Mouse (Mus musculus): ENCODE measurements around the gene Fahd2a. TPM values are rescaled to one million over a fixed set of nuclear protein-coding genes. Genes with fewer than 3 reads are reported as not detected.

Fahd2a gene
- polyA plus RNA-seq, 1 experiment from 2014 or later, result 35.1 TPM

DNA sequence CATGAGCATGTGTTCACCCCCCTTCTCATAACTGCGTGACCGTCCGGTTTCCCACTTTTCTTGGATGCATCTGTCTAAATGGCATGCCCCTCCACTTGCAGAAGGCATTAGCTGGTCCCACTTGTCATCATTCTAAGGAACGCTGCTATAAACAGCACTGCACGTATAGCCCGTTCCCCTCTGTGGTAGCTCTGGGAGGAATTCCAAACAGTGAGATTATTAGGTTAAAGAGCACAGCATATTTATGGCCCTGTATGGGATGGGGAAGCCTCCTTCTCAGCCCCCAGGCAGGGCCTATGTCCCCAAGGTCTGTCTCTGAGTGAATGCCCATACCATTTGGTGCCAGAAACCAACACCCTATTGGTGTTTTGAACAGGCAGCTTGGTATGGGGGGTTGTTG lies 33.2 kb downstream of the Fahd2a start:
- Histone ChIP-seq H3K4me1 (replicated peaks; ENCODE audit: control insufficient read depth, insufficient read depth, low read length) (no peaks in the 10 kb centered on the region), H3K9me3 (ENCODE audit: control insufficient read depth, low read length) (no peaks in the 10 kb centered on the region), H3K9ac (no peak overlapping the region), H3K4me3 (replicated peaks; ENCODE audit: low read length) (no peak overlapping the region), H3K27ac (no peak overlapping the region), H3K27me3 (ENCODE audit: control insufficient read depth, insufficient read depth, low read length) (no peaks in the 10 kb centered on the region), H3K36me3 (replicated peaks; ENCODE audit: control insufficient read depth, insufficient read depth) (no peaks in the 10 kb centered on the region), H3K4me2 (replicated peaks) (no peak overlapping the region)
- DNase-seq (ENCODE audit: low spot score), result no peak
- 84% methylated on average over 6 of the region's 6 CpGs for WGBS
- ATAC-seq (ENCODE audit: low FRiP score), result no peak

- DNase-seq (ENCODE audit: low spot score) (no peak), ATAC-seq (ENCODE audit: low FRiP score) (no peak)
- Histone ChIP-seq H3K4me3 (replicated peaks; ENCODE audit: low read length) (no peak overlapping the region), H3K4me1 (replicated peaks; ENCODE audit: control insufficient read depth, insufficient read depth, low read length) (no peaks in the 10 kb centered on the region), H3K27me3 (ENCODE audit: control insufficient read depth, insufficient read depth, low read length) (no peaks in the 10 kb centered on the region), H3K9me3 (ENCODE audit: control insufficient read depth, low read length) (no peaks in the 10 kb centered on the region), H3K4me2 (replicated peaks) (no peak overlapping the region), H3K36me3 (replicated peaks; ENCODE audit: control insufficient read depth, insufficient read depth) (no peaks in the 10 kb centered on the region), H3K9ac (no peak overlapping the region), H3K27ac (no peak overlapping the region)
- 93% methylated on average over 7 of the region's 7 CpGs for WGBS
Observed at GRCm38 (mm10) chr2:127398738-127399137, 45.6 kb downstream of the Fahd2a start.

DNA sequence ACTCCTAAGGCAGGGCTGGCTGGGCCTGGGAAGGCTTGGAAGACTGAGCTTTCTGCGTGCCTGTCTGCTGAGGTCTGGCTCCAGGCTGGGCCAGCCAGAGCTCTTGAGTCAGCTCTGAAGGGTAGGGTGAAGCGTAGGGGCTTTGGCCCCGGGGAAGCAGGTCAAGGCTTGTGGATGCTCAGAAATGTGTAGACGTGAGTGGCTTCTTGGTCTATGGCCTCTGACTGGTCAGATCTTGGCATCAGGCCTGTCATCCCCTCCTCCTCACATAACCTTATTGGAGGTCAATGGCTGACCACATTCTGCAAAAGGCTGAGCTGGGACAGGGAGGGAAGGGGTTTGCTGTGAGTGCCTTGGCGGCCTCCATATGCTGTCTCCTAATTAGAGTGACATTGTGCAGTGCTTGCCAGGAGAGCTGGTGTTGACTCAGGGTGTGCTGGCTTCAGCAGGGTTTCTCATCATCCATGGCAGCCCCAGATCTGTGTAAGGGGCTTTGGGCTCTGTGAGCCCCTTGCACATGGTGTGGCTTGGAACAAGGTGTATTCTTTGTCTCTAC lies 49.7 kb downstream of the Fahd2a start:
- no peaks in the 10 kb centered on the region for H3K36me3 ChIP-seq (replicated peaks; ENCODE audit: control insufficient read depth, insufficient read depth)
- WGBS, result 87% methylated on average over 5 of the region's 5 CpGs
- H3K9ac ChIP-seq, result no peak overlapping the region
- ATAC-seq (ENCODE audit: low FRiP score) (no peak), DNase-seq (ENCODE audit: low spot score) (no peak)
- H3K4me2 ChIP-seq (replicated peaks), result no peak overlapping the region
- H3K27me3 ChIP-seq (ENCODE audit: control insufficient read depth, insufficient read depth, low read length), result no peaks in the 10 kb centered on the region
- H3K4me3 ChIP-seq (replicated peaks; ENCODE audit: low read length), result no peak overlapping the region
- no peaks in the 10 kb centered on the region for H3K9me3 ChIP-seq (ENCODE audit: control insufficient read depth, low read length)
- no peak overlapping the region for H3K27ac ChIP-seq
- H3K4me1 ChIP-seq (replicated peaks; ENCODE audit: control insufficient read depth, insufficient read depth, low read length), result no peaks in the 10 kb centered on the region

GRCm38 (mm10) chr2:127391323-127391722 lies 53.0 kb downstream of the Fahd2a start:
- H3K4me1 ChIP-seq (replicated peaks; ENCODE audit: control insufficient read depth, insufficient read depth, low read length), result no peaks in the 10 kb centered on the region
- H3K36me3 ChIP-seq (replicated peaks; ENCODE audit: control insufficient read depth, insufficient read depth), result no peaks in the 10 kb centered on the region
- H3K4me2 ChIP-seq (replicated peaks), result no peak overlapping the region
- no peak overlapping the region for H3K4me3 ChIP-seq (replicated peaks; ENCODE audit: low read length)
- H3K27me3 ChIP-seq (ENCODE audit: control insufficient read depth, insufficient read depth, low read length), result no peaks in the 10 kb centered on the region
- 84% methylated on average over 3 of the region's 3 CpGs for WGBS
- no peak for ATAC-seq (ENCODE audit: low FRiP score)
- H3K9ac ChIP-seq, result no peak overlapping the region
- no peaks in the 10 kb centered on the region for H3K9me3 ChIP-seq (ENCODE audit: control insufficient read depth, low read length)
- H3K27ac ChIP-seq, result no peak overlapping the region
- DNase-seq (ENCODE audit: low spot score), result no peak

GRCm38 (mm10) chr2:127390846-127391245 lies 53.5 kb downstream of the Fahd2a start:
- WGBS, result 65% methylated on average over 4 of the region's 4 CpGs
- Histone ChIP-seq H3K27ac (no peak overlapping the region), H3K9ac (no peak overlapping the region), H3K4me1 (replicated peaks; ENCODE audit: control insufficient read depth, insufficient read depth, low read length) (no peaks in the 10 kb centered on the region), H3K4me3 (replicated peaks; ENCODE audit: low read length) (no peak overlapping the region), H3K9me3 (ENCODE audit: control insufficient read depth, low read length) (no peaks in the 10 kb centered on the region), H3K27me3 (ENCODE audit: control insufficient read depth, insufficient read depth, low read length) (no peaks in the 10 kb centered on the region), H3K36me3 (replicated peaks; ENCODE audit: control insufficient read depth, insufficient read depth) (no peaks in the 10 kb centered on the region), H3K4me2 (replicated peaks) (no peak overlapping the region)
- ATAC-seq (ENCODE audit: low FRiP score) (0 out of 2 replicates have a peak, but pooled peaks have one; percentile 37), DNase-seq (ENCODE audit: low spot score) (no peak)

GRCm38 (mm10) chr2:127390352-127390751 lies 54.0 kb downstream of the Fahd2a start:
- DNase-seq (ENCODE audit: low spot score) (no peak), ATAC-seq (ENCODE audit: low FRiP score) (no peak)
- no peak overlapping the region for H3K9ac ChIP-seq
- no peaks in the 10 kb centered on the region for H3K9me3 ChIP-seq (ENCODE audit: control insufficient read depth, low read length)
- WGBS, result 88% methylated on average over 3 of the region's 3 CpGs
- no peaks in the 10 kb centered on the region for H3K4me1 ChIP-seq (replicated peaks; ENCODE audit: control insufficient read depth, insufficient read depth, low read length)
- no peak overlapping the region for H3K4me3 ChIP-seq (replicated peaks; ENCODE audit: low read length)
- H3K36me3 ChIP-seq (replicated peaks; ENCODE audit: control insufficient read depth, insufficient read depth), result no peaks in the 10 kb centered on the region
- H3K4me2 ChIP-seq (replicated peaks), result no peak overlapping the region
- no peaks in the 10 kb centered on the region for H3K27me3 ChIP-seq (ENCODE audit: control insufficient read depth, insufficient read depth, low read length)
- H3K27ac ChIP-seq, result no peak overlapping the region

GRCm38 (mm10) chr2:127387521-127387920 lies 56.8 kb downstream of the Fahd2a start:
- Histone ChIP-seq H3K4me2 (replicated peaks) (no peak overlapping the region), H3K36me3 (replicated peaks; ENCODE audit: control insufficient read depth, insufficient read depth) (no peaks in the 10 kb centered on the region), H3K27me3 (ENCODE audit: control insufficient read depth, insufficient read depth, low read length) (no peaks in the 10 kb centered on the region), H3K4me3 (replicated peaks; ENCODE audit: low read length) (no peak overlapping the region), H3K27ac (no peak overlapping the region), H3K9ac (no peak overlapping the region), H3K9me3 (ENCODE audit: control insufficient read depth, low read length) (no peaks in the 10 kb centered on the region), H3K4me1 (replicated peaks; ENCODE audit: control insufficient read depth, insufficient read depth, low read length) (no peaks in the 10 kb centered on the region)
- WGBS, result 87% methylated on average over 2 of the region's 2 CpGs
- ATAC-seq (ENCODE audit: low FRiP score) (no peak), DNase-seq (ENCODE audit: low spot score) (no peak)

Other genes with a start within 250 kb of the Fahd2a start
- gene 1810024B03Rik, start 236.3 kb downstream of the Fahd2a start, polyA plus RNA-seq (2014; fragmentation: Nextera tagmentation; extraction: Ambion mirVana), result 1.2 TPM in 2 replicates
- 59.6 and 60.2 TPM in 2 replicates for gene Snrnp200, start 236.2 kb downstream of the Fahd2a start, polyA plus RNA-seq (2014; fragmentation: Nextera tagmentation; extraction: Ambion mirVana)
- gene Ciao1, start 196.7 kb downstream of the Fahd2a start, polyA plus RNA-seq (2014; fragmentation: Nextera tagmentation; extraction: Ambion mirVana), result 54.6 and 58.5 TPM in 2 replicates
- 43.0 and 47.3 TPM in 2 replicates for gene Tmem127, start 196.7 kb downstream of the Fahd2a start, polyA plus RNA-seq (2014; fragmentation: Nextera tagmentation; extraction: Ambion mirVana)
- gene Stard7, start 174.3 kb downstream of the Fahd2a start, polyA plus RNA-seq (2014; fragmentation: Nextera tagmentation; extraction: Ambion mirVana), result 110 and 122 TPM in 2 replicates
- gene Dusp2, start 108.4 kb downstream of the Fahd2a start, polyA plus RNA-seq (2014; fragmentation: Nextera tagmentation; extraction: Ambion mirVana), result 12.5 and 15.2 TPM in 2 replicates
- gene Astl, start 105.9 kb downstream of the Fahd2a start, polyA plus RNA-seq (2014; fragmentation: Nextera tagmentation; extraction: Ambion mirVana), result not detected in 2 replicates
- 0.53 and 0.79 TPM in 2 replicates for gene Adra2b, start 81.4 kb downstream of the Fahd2a start, polyA plus RNA-seq (2014; fragmentation: Nextera tagmentation; extraction: Ambion mirVana)
- gene Gpat2, start 19.4 kb downstream of the Fahd2a start, polyA plus RNA-seq (2014; fragmentation: Nextera tagmentation; extraction: Ambion mirVana), result 0.07 and 0.08 TPM in 2 replicates
- gene Kcnip3, start 77.5 kb upstream of the Fahd2a start, polyA plus RNA-seq (2014; fragmentation: Nextera tagmentation; extraction: Ambion mirVana), result 14.2 and 19.0 TPM in 2 replicates
- 0.04 TPM in 1 of 2 replicates, not detected in the other for gene Prom2, start 96.9 kb upstream of the Fahd2a start, polyA plus RNA-seq (2014; fragmentation: Nextera tagmentation; extraction: Ambion mirVana)
- 7.0 and 7.1 TPM in 2 replicates for gene Zfp661, start 142.5 kb upstream of the Fahd2a start, polyA plus RNA-seq (2014; fragmentation: Nextera tagmentation; extraction: Ambion mirVana)
- 123 and 128 TPM in 2 replicates for gene Mrps5, start 142.7 kb upstream of the Fahd2a start, polyA plus RNA-seq (2014; fragmentation: Nextera tagmentation; extraction: Ambion mirVana)
- 3.5 and 3.7 TPM in 2 replicates for gene Mal, start 212.1 kb upstream of the Fahd2a start, polyA plus RNA-seq (2014; fragmentation: Nextera tagmentation; extraction: Ambion mirVana)

Data from hindbrain, embryonic 14.5 days (tissue).